Mouse (Mus musculus) heart, postnatal 0 days (tissue): Measurements from ENCODE around the gene Stim1. TPM values are rescaled to one million over a fixed set of nuclear protein-coding genes. Genes with fewer than 3 reads are reported as not detected.

ENCODE experiments used
- ATAC-seq: fragments of 200-750 bp; cut with Nextera tagmentation; 2 replicates; pipeline ENCODE4 v1.8.0; 2017; ENCODE audit warnings: low read depth, moderate number of reproducible peaks, moderate library complexity; ENCODE audit not compliant: insufficient read depth
- DNase-seq: peaks from one replicate; pipeline ENCODE4 v3.0.0-alpha.2; 2016; ENCODE audit warnings: low spot score
- H3K27ac ChIP-seq: fragments of 300-500 bp; sonication (generic); 2 replicates; pipeline ENCODE4 v1.5.1; 2014; ENCODE audit warnings: low read depth, mild to moderate bottlenecking
- H3K27me3 ChIP-seq: fragments of 300-500 bp; sonication (generic); 2 replicates; pipeline ENCODE4 v1.6.1; 2014; ENCODE audit warnings: low read length, mixed read lengths; ENCODE audit not compliant: control insufficient read depth, insufficient read depth
- H3K36me3 ChIP-seq: fragments of 300-500 bp; sonication (generic); replicated peaks from 2 replicates; pipeline ENCODE4 v1.6.1; 2014; ENCODE audit warnings: low read length, mixed read lengths; ENCODE audit not compliant: control insufficient read depth, insufficient read depth
- H3K4me1 ChIP-seq: fragments of 300-500 bp; sonication (generic); 2 replicates; pipeline ENCODE4 v1.6.1; 2014; ENCODE audit warnings: antibody characterized with exemption; ENCODE audit not compliant: control insufficient read depth, insufficient read depth
- H3K4me2 ChIP-seq: fragments of 300-500 bp; sonication (generic); 2 replicates; pipeline ENCODE4 v1.6.1; 2014; ENCODE audit warnings: low read depth, mild to moderate bottlenecking, low read length, moderate library complexity
- H3K4me3 ChIP-seq: fragments of 300-500 bp; sonication (generic); 2 replicates; pipeline ENCODE4 v1.5.1; 2014; ENCODE audit warnings: low read depth, low read length
- H3K9ac ChIP-seq: fragments of 300-500 bp; sonication (generic); replicated peaks from 2 replicates; pipeline ENCODE4 v1.6.1; 2014; ENCODE audit warnings: low read depth, low read length, mixed read lengths
- H3K9me3 ChIP-seq: fragments of 300-500 bp; sonication (generic); replicated peaks from 2 replicates; pipeline ENCODE4 v1.6.1; 2016; ENCODE audit warnings: low read length; ENCODE audit not compliant: control insufficient read depth
- CTCF ChIP-seq: IDR thresholded peaks from 2 replicates; pipeline ENCODE4 v1.5.1; 2016; ENCODE audit warnings: antibody characterized with exemption, control low read depth, low read depth
- EP300 ChIP-seq: IDR thresholded peaks from 2 replicates; pipeline ENCODE4 v1.6.1; 2016; ENCODE audit warnings: antibody characterized with exemption, low read depth
- WGBS: fragments of 180-500 bp; shearing (Covaris S2); extraction: QIAGEN DNeasy Blood & Tissue Kit; methylation state at CpG from one replicate; pipeline ENCODE4 v1.1.7; 2014; 5-methylcytosine and 5-hydroxymethylcytosine counted together
- polyA plus RNA-seq: library from polyadenylated mRNA; unstranded; fragments of >200 nt; fragmentation: Nextera tagmentation; extraction: Ambion mirVana; gene quantifications from 2 replicates; pipeline ENCODE4 v1.2.1, GENCODE M21; 2015
- total RNA-seq: library from RNA; depleted of rRNA; stranded (reverse); fragments of >200 nt; gene quantifications from 2 replicates; pipeline ENCODE4 v1.2.3, GENCODE M21; 2014; ENCODE audit warnings: low replicate concordance; rRNA removed

The Stim1 gene
- total and polyA plus RNA-seq, 2 experiments from 2014 or later: 11.4 to 59.0 TPM

GRCm38 (mm10) chr7:102486105-102486504, 218.5 kb downstream of the Stim1 start:
- H3K27me3 ChIP-seq: no peaks in the 10 kb centered on the region
- no peak for TF ChIP-seq EP300
- no peak for TF ChIP-seq CTCF
- H3K4me2 ChIP-seq: no peak overlapping the region
- 19% methylated on average over 1 of the region's 1 CpGs for WGBS
- no peak overlapping the region for H3K9ac ChIP-seq
- no peaks in the 10 kb centered on the region for H3K9me3 ChIP-seq
- H3K36me3 ChIP-seq: no peaks in the 10 kb centered on the region
- ATAC-seq: no peak
- no peak overlapping the region for H3K4me3 ChIP-seq
- no peak overlapping the region for H3K27ac ChIP-seq
- DNase-seq: no peak
- H3K4me1 ChIP-seq: no peaks in the 10 kb centered on the region

Other genes starting within 250 kb of the Stim1 start
- 0.76 and 4.6 TPM in 2 replicates for gene Il18bp, start 249.1 kb upstream of the Stim1 start, total RNA-seq
- gene Il18bp, start 249.1 kb upstream of the Stim1 start, polyA plus RNA-seq: 2.3 and 2.4 TPM in 2 replicates
- gene Rnf121, start 202.3 kb upstream of the Stim1 start, total RNA-seq: 7.7 and 18.2 TPM in 2 replicates
- 10.7 and 12.7 TPM in 2 replicates for gene Rnf121, start 202.3 kb upstream of the Stim1 start, polyA plus RNA-seq
- 13.1 and 13.8 TPM in 2 replicates for gene Xndc1, start 202.3 kb upstream of the Stim1 start, total RNA-seq
- 7.7 and 7.8 TPM in 2 replicates for gene Xndc1, start 202.3 kb upstream of the Stim1 start, polyA plus RNA-seq
- gene Xntrpc, start 202.1 kb upstream of the Stim1 start, total RNA-seq: not detected in 2 replicates
- 0.25 and 0.31 TPM in 2 replicates for gene Xntrpc, start 202.1 kb upstream of the Stim1 start, polyA plus RNA-seq
- gene Trpc2, start 184.7 kb upstream of the Stim1 start, total RNA-seq: 1.1 and 1.2 TPM in 2 replicates
- gene Trpc2, start 184.7 kb upstream of the Stim1 start, polyA plus RNA-seq: not detected in 2 replicates
- gene Art1, start 166.1 kb upstream of the Stim1 start, total RNA-seq: 3.4 and 13.6 TPM in 2 replicates
- gene Art1, start 166.1 kb upstream of the Stim1 start, polyA plus RNA-seq: 10.7 and 12.0 TPM in 2 replicates
- 1.3 and 3.6 TPM in 2 replicates for gene Art5, start 158.3 kb upstream of the Stim1 start, total RNA-seq
- 3.3 and 3.5 TPM in 2 replicates for gene Art5, start 158.3 kb upstream of the Stim1 start, polyA plus RNA-seq
- 0.92 TPM in 1 of 2 replicates, not detected in the other for gene Chrna10, start 151.0 kb upstream of the Stim1 start, total RNA-seq
- 0.14 TPM in 2 replicates for gene Chrna10, start 151.0 kb upstream of the Stim1 start, polyA plus RNA-seq
- gene Nup98, start 57.6 kb upstream of the Stim1 start, total RNA-seq: 28.0 and 36.0 TPM in 2 replicates
- 10.6 and 12.2 TPM in 2 replicates for gene Nup98, start 57.6 kb upstream of the Stim1 start, polyA plus RNA-seq
- 79.5 and 117 TPM in 2 replicates for gene Pgap2, start 57.6 kb upstream of the Stim1 start, total RNA-seq
- 60.9 TPM in 2 replicates for gene Pgap2, start 57.6 kb upstream of the Stim1 start, polyA plus RNA-seq
- 24.6 and 31.3 TPM in 2 replicates for gene Rhog, start 11.8 kb upstream of the Stim1 start, total RNA-seq
- gene Rhog, start 11.8 kb upstream of the Stim1 start, polyA plus RNA-seq: 34.7 and 36.7 TPM in 2 replicates
- gene Rrm1, start 173.9 kb downstream of the Stim1 start, total RNA-seq: 58.2 and 102 TPM in 2 replicates
- gene Rrm1, start 173.9 kb downstream of the Stim1 start, polyA plus RNA-seq: 34.4 and 36.4 TPM in 2 replicates
- gene Olfr543, start 213.9 kb downstream of the Stim1 start, total RNA-seq: not detected in 2 replicates
- not detected in 2 replicates for gene Olfr543, start 213.9 kb downstream of the Stim1 start, polyA plus RNA-seq
- gene Olfr544, start 220.5 kb downstream of the Stim1 start, total RNA-seq: not detected in 2 replicates
- gene Olfr544, start 220.5 kb downstream of the Stim1 start, polyA plus RNA-seq: not detected in 2 replicates
- gene Olfr545, start 231.8 kb downstream of the Stim1 start, total RNA-seq: not detected in 2 replicates
- gene Olfr545, start 231.8 kb downstream of the Stim1 start, polyA plus RNA-seq: not detected in 2 replicates